Mouse (Mus musculus) CD4-positive, CD25-positive, alpha-beta regulatory T cell, adult 2 months (primary cell): ENCODE measurements around the gene Rab14.

Experiments used
- DNase-seq: peaks from one replicate; pipeline ENCODE4 v3.0.0-alpha.2; 2012; ENCODE audit warnings: low read depth, low spot score

The Rab14 gene

GRCm38 (mm10) chr2:35153844-35154554 is 46.9 kb downstream of the Rab14 start:
- DNase-seq = peak; percentile 14

- DNase-seq = no peak
These were observed 47.7 kb downstream of the Rab14 start for GRCm38 (mm10) chr2:35153179-35153578.

DNA sequence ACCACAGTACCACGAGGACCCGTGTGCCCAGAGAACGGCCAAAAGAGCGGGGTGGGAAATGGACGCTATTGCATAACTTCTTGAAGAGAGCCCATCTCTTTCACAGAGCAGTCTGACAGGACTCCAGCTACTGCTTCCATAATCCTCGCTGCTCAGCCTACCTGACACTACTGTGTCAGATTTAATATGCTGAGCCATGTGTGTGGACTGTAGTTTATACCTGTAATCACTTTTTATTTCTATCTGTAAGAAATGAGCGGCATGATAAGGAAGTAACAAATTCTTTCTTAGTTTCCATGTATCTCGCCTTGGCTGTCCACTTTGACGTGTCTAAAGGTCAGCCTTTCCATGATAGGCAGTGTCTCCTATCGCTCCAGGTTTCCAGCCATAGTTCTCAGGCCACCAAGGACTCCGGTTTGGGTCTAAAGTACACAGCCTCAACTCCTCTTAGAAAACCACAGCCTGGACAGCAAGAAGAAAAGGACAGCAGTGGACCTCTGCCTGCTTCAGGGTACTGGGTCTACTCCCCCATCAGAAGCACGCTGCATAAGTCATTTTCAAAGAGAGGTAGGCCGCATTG is 49.5 kb downstream of the Rab14 start:
- DNase-seq = no peak

DNA sequence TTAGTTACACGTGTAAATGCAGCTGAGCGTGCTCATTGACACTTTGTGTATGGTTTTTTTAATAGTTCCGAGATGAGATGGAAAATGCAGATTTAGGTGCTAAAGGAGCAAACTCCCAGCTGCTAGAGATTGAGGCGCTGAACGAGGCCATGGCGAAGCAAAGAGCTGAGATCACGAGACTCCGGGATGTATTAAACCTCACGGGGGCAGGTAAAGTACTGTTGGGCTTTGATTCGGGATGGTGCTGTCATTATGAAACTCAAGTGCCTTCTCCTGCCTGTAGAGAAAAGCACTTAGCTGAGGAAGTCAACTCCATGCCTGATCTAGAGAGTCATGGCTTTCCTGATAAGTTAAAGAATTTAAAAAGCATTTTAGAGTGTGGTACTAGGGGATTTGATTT is 52.1 kb downstream of the Rab14 start:
- DNase-seq = no peak

DNA sequence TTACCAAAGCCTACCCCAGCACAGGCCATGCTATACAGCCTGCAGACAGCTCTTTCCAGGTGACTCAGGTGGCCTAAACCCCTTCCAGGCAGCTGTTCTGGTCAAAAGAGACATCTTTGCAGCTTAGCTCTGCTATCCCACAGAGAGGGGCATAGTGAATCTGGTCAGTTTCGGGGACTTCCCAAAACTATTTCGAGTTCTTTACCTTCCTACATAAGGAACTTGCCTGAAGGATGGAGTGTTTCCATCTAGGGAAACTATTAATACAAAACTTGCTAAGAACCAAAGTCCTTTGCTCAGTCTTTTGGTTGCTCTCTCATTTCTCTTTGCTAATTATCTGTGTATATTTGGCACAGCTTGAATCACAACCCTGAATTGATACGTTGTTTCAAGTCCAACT is 59.2 kb downstream of the Rab14 start:
- DNase-seq = no peak

- DNase-seq = no peak
These were observed 62.3 kb downstream of the Rab14 start for GRCm38 (mm10) chr2:35138576-35138975.

DNA sequence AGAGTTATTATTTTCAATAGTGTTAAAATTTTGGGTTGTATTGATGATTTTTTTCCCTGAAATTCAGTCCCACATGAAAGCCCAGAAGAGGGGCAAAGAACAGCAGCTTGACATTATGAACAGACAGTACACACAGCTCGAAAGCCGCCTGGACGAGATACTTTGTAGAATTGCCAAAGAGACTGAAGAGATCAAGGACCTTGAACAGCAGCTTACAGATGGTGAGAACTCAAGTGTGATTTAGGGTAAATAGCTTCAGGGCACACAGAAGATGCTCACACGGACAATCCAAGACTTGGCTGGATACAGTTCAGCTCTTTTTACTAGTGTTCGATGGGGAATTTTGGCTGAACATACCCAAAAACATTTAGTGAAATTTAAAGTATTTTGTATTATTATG is 67.0 kb downstream of the Rab14 start:
- no peak for DNase-seq

DNA sequence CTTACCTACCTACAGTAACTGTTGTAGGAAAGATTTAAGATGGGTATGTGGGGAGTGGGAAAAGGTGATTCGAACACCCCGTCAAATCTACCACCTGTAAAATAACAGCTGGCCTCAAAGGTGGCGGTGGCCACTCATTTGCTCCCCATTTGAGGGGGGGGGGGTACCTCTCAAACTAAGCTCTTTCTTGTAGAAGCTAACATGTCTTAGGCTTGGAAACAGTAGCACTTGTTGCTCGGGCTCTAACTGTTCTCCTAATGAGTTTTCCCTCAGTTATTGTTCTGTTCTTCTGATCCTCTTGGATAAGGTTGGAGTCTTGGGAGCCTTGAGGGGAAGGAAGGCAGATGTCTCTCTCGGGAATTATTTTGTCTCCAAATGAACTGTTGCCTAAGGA is 68.3 kb downstream of the Rab14 start:
- DNase-seq = no peak

- DNase-seq = peak; percentile 96
These were observed 68.8 kb downstream of the Rab14 start for GRCm38 (mm10) chr2:35131991-35132661.

- no peak for DNase-seq
These were observed 69.4 kb downstream of the Rab14 start for GRCm38 (mm10) chr2:35131491-35131890.
